Mouse (Mus musculus) intestine, postnatal 0 days (tissue): ENCODE measurements around the gene Slc7a11. TPM values are rescaled to one million over a fixed set of nuclear protein-coding genes. Genes with fewer than 3 reads are reported as not detected.
"Not testable (repeated sequence)": the region's sequence is repeated elsewhere in the genome, so short reads cannot be mapped to it uniquely, and the experiment has no call there.

Experiments used
- ATAC-seq: fragments of 200-750 bp; cut with Nextera tagmentation; 2 replicates; pipeline ENCODE4 v1.8.0; 2017; ENCODE audit warnings: mild to moderate bottlenecking, moderate TSS enrichment, moderate library complexity
- H3K27ac ChIP-seq: fragments of 300-500 bp; sonication (generic); 2 replicates; pipeline ENCODE4 v1.5.1; 2014; ENCODE audit warnings: mild to moderate bottlenecking, low read depth, low read length, moderate library complexity
- H3K27me3 ChIP-seq: fragments of 300-500 bp; sonication (generic); replicated peaks from 2 replicates; pipeline ENCODE4 v1.6.1; 2014; ENCODE audit warnings: low read length, mixed read lengths; ENCODE audit not compliant: control insufficient read depth, insufficient read depth
- H3K36me3 ChIP-seq: fragments of 300-500 bp; sonication (generic); 2 replicates; pipeline ENCODE4 v1.6.1; 2014; ENCODE audit warnings: mild to moderate bottlenecking, moderate library complexity; ENCODE audit not compliant: control insufficient read depth, insufficient read depth
- H3K4me1 ChIP-seq: fragments of 300-500 bp; sonication (generic); replicated peaks from 2 replicates; pipeline ENCODE4 v1.6.1; 2014; ENCODE audit warnings: antibody characterized with exemption, low read length, mixed read lengths; ENCODE audit not compliant: control insufficient read depth, insufficient read depth
- H3K4me2 ChIP-seq: fragments of 300-500 bp; sonication (generic); replicated peaks from 2 replicates; pipeline ENCODE4 v1.6.1; 2014; ENCODE audit warnings: low read depth, mild to moderate bottlenecking, moderate library complexity
- H3K4me3 ChIP-seq: fragments of 300-500 bp; sonication (generic); 2 replicates; pipeline ENCODE4 v1.5.1; 2014; ENCODE audit warnings: low read depth, low read length
- H3K9ac ChIP-seq: fragments of 300-500 bp; sonication (generic); 2 replicates; pipeline ENCODE4 v1.6.1; 2014; ENCODE audit warnings: mild to moderate bottlenecking, low read depth, low read length
- H3K9me3 ChIP-seq: fragments of 300-500 bp; sonication (generic); 2 replicates; pipeline ENCODE4 v1.6.1; 2016; ENCODE audit warnings: mixed run types; ENCODE audit not compliant: control insufficient read depth
- CTCF ChIP-seq: sonication (generic); IDR thresholded peaks from 2 replicates; pipeline ENCODE4 v1.5.1; 2016; ENCODE audit warnings: low read depth, mild to moderate bottlenecking, control low read depth, antibody characterized with exemption, moderate library complexity
- WGBS: fragments of 180-500 bp; shearing (Covaris S2); extraction: QIAGEN DNeasy Blood & Tissue Kit; methylation state at CpG from one replicate; pipeline ENCODE4 v1.1.7; 2014; 5-methylcytosine and 5-hydroxymethylcytosine counted together
- polyA plus RNA-seq: library from polyadenylated mRNA; unstranded; fragments of >200 nt; fragmentation: Nextera tagmentation; extraction: Ambion mirVana; gene quantifications from 2 replicates; pipeline ENCODE4 v1.2.1, GENCODE M21; 2015

Gene Slc7a11
- polyA plus RNA-seq, 1 experiment from 2014 or later: 0.13 TPM

- no peak overlapping the region for H3K9ac ChIP-seq
- 69% methylated on average over 4 of the region's 4 CpGs for WGBS
- no peaks in the 10 kb centered on the region for H3K9me3 ChIP-seq
- no peak for ATAC-seq
- no peak overlapping the region for H3K4me2 ChIP-seq
- no peaks in the 10 kb centered on the region for H3K4me1 ChIP-seq
- H3K4me3 ChIP-seq: no peak overlapping the region
- TF ChIP-seq CTCF: no peak
- no peaks in the 10 kb centered on the region for H3K36me3 ChIP-seq
- no peaks in the 10 kb centered on the region for H3K27me3 ChIP-seq
- no peak overlapping the region for H3K27ac ChIP-seq
Measured at GRCm38 (mm10) chr3:50438520-50439253, 4.7 kb downstream of the Slc7a11 start.

- H3K9me3 ChIP-seq, H3K9ac ChIP-seq, H3K27ac ChIP-seq, H3K4me1 ChIP-seq, ATAC-seq, H3K4me2 ChIP-seq, H3K36me3 ChIP-seq, H3K27me3 ChIP-seq, H3K4me3 ChIP-seq: not testable (repeated sequence)
- WGBS: 52% methylated on average over 2 of the region's 2 CpGs
Measured at GRCm38 (mm10) chr3:50438081-50438480, 5.3 kb downstream of the Slc7a11 start.

GRCm38 (mm10) chr3:50436409-50436808 is 7.0 kb downstream of the Slc7a11 start:
- H3K4me1 ChIP-seq, ATAC-seq, H3K36me3 ChIP-seq, H3K4me3 ChIP-seq, H3K9ac ChIP-seq, H3K27me3 ChIP-seq, H3K27ac ChIP-seq, H3K4me2 ChIP-seq, H3K9me3 ChIP-seq: not testable (repeated sequence)
- 84% methylated on average over 2 of the region's 2 CpGs for WGBS

GRCm38 (mm10) chr3:50433831-50434230 is 9.6 kb downstream of the Slc7a11 start:
- H3K36me3 ChIP-seq: no peaks in the 10 kb centered on the region
- H3K4me3 ChIP-seq: no peak overlapping the region
- no peak overlapping the region for H3K9ac ChIP-seq
- no peak overlapping the region for H3K27ac ChIP-seq
- no peaks in the 10 kb centered on the region for H3K4me1 ChIP-seq
- H3K27me3 ChIP-seq: no peaks in the 10 kb centered on the region
- no peak overlapping the region for H3K4me2 ChIP-seq
- 70% methylated on average over 4 of the region's 4 CpGs for WGBS
- no peaks in the 10 kb centered on the region for H3K9me3 ChIP-seq
- no peak for ATAC-seq
- TF ChIP-seq CTCF: no peak

GRCm38 (mm10) chr3:50430811-50431210 is 12.6 kb downstream of the Slc7a11 start:
- no peak overlapping the region for H3K27ac ChIP-seq
- H3K9me3 ChIP-seq: no peaks in the 10 kb centered on the region
- no peak overlapping the region for H3K9ac ChIP-seq
- H3K36me3 ChIP-seq: no peaks in the 10 kb centered on the region
- TF ChIP-seq CTCF: no peak
- H3K4me2 ChIP-seq: no peak overlapping the region
- H3K4me3 ChIP-seq: no peak overlapping the region
- 91% methylated on average over 8 of the region's 8 CpGs for WGBS
- H3K27me3 ChIP-seq: no peaks in the 10 kb centered on the region
- ATAC-seq: no peak
- no peaks in the 10 kb centered on the region for H3K4me1 ChIP-seq

- no peaks in the 10 kb centered on the region for H3K36me3 ChIP-seq
- no peak overlapping the region for H3K4me3 ChIP-seq
- WGBS: 46% methylated on average over 8 of the region's 8 CpGs
- H3K27me3 ChIP-seq: no peaks in the 10 kb centered on the region
- H3K9me3 ChIP-seq: no peaks in the 10 kb centered on the region
- no peak overlapping the region for H3K9ac ChIP-seq
- TF ChIP-seq CTCF: no peak
- H3K4me1 ChIP-seq: no peaks in the 10 kb centered on the region
- H3K27ac ChIP-seq: no peak overlapping the region
- no peak overlapping the region for H3K4me2 ChIP-seq
- ATAC-seq: no peak
Measured at GRCm38 (mm10) chr3:50421480-50422277, 21.7 kb downstream of the Slc7a11 start.
